Mouse (Mus musculus) mature B cell (primary cell): ENCODE results near the gene Spata2.

Experiments used
- in situ Hi-C: fragments of 300-500 bp; cut with MboI; formaldehyde crosslinking; loops from 2 replicates; pipeline ENCODE4 v1.14.3; 2019

The Spata2 gene

GRCm38 (mm10) chr2:167483081-167483826 is 9.4 kb downstream of the Spata2 start:
- in situ Hi-C loops = no loop called here

DNA sequence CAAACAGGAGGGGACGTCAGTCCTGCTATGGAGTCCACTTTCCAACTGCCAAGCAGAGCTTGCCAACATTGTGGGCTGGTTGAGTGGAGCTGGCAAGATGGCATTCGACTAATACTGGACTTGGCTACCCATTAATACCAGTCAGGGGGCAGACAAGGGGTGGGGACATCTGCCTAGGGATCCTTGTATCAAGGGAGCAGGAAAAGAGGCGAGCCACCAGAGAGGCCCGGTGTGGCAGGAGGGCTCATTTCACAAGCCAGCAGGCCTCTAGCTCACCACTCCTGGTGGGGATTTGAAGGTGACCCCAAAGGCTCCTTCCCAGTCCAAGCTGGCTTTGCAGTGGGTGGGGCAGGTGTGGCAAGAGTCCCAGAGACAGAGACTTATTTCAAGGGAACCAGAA is 10.0 kb downstream of the Spata2 start:
- in situ Hi-C loops = no loop called here

DNA sequence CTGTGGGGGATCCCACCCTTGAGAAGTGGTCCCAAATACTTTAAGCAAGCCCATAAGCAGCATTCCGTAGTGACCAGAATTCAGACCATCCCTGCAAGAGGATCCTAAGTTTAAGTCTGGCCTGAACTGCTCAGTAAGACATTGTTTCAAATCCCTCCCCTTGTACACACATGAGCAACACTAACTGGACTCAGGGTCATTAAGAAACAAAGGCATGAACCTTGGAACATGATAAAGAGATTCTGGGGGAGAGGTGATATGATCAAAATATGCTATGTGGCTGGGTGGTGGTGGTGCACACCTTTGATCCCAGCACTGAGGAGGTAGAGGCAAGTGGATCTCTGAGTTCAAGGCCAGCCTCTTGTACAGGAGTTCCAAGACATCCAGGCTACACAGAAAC is 13.2 kb downstream of the Spata2 start:
- in situ Hi-C loops = no loop called here

GRCm38 (mm10) chr2:167478128-167478527 is 14.6 kb downstream of the Spata2 start:
- in situ Hi-C loops = no loop called here

GRCm38 (mm10) chr2:167476762-167477161 is 15.9 kb downstream of the Spata2 start:
- in situ Hi-C loops = no loop called here

- in situ Hi-C loops = no loop called here
Observed at GRCm38 (mm10) chr2:167476200-167476688, 16.4 kb downstream of the Spata2 start.

GRCm38 (mm10) chr2:167475596-167475995 is 17.1 kb downstream of the Spata2 start:
- in situ Hi-C loops = no loop called here

GRCm38 (mm10) chr2:167474218-167474617 is 18.5 kb downstream of the Spata2 start:
- in situ Hi-C loops = no loop called here

DNA sequence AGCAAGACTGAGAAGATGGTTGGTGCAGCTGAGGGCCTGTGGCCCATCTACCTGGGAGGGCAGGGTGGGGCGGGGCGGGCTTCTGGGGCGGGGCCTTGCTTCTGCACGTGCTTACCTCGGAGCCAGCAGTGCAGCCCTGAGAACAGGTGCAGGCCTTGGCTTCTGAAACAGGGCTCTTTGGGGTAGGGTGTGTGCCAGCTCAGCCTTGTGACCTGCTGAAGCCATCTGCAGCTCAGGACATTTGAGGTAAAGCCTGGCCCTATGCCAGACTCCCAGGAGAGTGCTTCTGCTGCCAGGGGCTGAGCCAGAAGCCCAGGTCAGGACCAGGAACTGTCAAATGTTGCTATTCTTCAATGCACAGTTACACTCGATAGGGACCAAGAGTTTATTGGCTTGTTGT is 21.1 kb downstream of the Spata2 start:
- in situ Hi-C loops = no loop called here

GRCm38 (mm10) chr2:167470611-167471010 is 22.1 kb downstream of the Spata2 start:
- in situ Hi-C loops = no loop called here

GRCm38 (mm10) chr2:167468444-167468843 is 24.2 kb downstream of the Spata2 start:
- in situ Hi-C loops = no loop called here

DNA sequence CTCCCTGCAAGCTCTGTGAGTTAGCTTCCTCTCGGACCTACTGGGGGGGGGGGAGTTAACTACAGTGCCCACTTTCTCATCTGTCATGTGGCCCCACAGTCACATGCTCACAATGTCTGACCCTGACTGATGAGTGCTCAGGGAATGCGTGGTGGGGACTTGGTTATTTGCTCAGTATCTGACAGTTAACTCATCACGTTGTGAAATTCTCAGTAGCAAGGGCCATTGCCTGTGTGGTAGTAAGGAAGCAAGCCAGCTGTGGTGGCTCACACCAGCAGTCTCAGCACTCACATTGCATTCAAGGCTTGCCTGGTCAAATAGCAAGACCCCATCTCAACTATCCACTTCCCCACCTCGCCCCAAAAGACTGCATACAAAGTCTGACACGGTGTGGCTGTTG is 25.5 kb downstream of the Spata2 start:
- in situ Hi-C loops = no loop called here

- in situ Hi-C loops = no loop called here
Observed at GRCm38 (mm10) chr2:167465951-167466350, 26.7 kb downstream of the Spata2 start.

DNA sequence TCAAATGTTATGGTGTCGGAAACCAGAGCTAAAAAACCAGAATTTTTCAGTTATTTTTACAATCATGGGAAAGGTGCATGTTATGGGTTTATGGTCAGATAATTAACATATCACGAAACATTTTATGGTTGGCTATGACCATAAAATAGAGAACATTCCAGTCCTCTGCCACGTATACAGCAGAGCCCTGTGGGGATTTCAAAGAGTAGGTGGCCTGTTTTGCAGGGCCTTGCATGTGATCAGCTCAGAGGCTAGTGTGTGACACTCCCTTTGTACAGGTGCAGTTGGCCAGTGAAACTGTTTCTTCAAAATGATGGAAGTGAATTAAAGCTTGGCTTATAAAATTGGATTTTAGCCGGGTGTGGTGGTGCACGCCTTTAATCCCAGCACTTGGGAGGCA is 28.9 kb downstream of the Spata2 start:
- in situ Hi-C loops = no loop called here

DNA sequence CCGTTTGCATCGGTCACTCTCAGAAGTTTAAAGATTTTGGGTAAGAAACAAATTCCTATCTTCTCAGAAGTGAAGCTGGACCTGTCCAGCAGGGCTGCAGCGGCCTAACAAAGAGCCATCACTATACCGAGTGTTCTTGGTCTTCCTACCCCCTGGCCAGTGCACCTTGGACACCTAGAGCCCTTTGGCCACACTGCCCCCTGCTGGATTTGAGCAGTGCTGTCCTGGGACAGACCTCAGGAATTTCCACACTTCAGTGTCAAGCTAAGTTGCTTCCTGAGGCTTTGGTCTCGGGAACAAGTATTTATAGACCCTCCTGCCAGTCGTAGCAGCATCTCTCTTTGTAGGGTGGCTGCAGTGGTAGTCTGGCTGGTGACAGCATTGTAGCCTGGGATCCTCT is 29.7 kb downstream of the Spata2 start:
- in situ Hi-C loops = no loop called here

GRCm38 (mm10) chr2:167459071-167459865 is 33.4 kb downstream of the Spata2 start:
- in situ Hi-C loops = no loop called here

- in situ Hi-C loops = no loop called here
Observed at GRCm38 (mm10) chr2:167458548-167458947, 34.1 kb downstream of the Spata2 start.

DNA sequence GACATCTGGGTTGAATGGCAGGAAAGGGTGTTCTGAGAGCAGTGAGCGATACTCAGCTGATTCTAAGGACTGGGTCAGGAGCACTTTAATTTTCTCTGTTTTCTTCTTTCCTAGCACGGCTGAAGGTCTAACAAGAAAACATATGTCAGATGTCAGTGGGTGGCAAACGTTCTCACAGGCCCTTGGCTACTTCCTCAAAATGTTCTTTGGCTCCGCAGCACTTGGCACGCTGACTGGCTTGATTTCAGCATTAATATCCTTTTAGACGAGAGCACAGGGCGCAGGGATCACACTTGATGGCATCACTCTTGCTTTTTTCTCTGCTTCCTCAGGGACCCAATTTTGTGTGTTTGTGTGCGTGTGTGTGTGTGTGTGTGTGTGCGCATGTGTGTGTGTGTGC is 35.5 kb downstream of the Spata2 start:
- in situ Hi-C loops = no loop called here

DNA sequence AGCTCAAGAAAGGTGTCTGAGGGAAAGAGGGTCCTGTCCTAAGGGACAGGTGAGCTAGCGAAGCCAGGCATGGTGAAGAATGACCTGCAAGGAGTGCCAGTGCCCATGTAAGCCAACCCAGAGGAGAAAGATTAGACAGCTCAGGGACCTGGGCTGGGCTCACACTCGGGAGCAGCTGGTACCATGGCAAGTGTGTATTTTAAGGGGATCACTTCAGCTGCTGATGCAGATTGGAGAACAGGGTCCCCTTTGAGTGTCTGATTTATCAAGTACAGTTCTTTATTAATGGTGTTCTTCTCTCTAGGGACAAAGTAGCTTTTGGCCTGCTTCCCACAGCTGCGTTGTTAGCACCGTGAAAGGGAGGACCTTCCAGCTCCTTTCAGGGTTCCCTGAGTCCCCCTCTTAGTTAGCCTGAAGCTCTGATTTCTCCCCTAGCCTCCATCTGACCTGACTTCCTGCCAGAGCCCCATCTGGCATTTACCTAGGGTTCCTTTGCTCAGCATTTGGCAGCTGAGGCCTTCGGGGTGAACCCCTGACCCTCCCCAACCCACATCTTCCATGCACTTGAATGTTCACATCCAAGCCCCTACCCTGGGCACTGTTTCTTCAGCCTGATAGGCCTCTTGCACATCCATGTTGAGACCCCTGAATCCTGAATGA is 36.2 kb downstream of the Spata2 start:
- in situ Hi-C loops = no loop called here

DNA sequence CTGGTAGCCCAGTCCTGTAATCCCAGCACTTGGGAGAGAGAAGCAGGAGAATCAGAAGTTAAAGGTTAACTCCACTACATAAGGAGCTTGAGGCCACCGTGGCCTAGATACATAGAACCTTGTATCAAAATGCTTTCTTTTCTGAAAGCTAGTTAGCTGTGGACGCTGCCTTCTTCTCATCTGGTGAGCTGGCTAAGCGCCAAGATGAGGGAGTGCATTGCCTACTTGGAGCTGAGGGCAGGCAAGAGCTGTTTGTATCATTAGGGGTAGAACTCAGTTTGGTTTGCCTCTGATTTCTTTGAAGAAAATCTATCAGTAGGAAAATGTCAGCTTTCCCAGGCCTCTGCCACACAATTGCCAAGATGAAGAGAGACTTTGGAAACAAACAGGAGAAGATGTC is 38.9 kb downstream of the Spata2 start:
- in situ Hi-C loops = no loop called here

GRCm38 (mm10) chr2:167450647-167451046 is 42.0 kb downstream of the Spata2 start:
- in situ Hi-C loops = no loop called here
